Mouse (Mus musculus): Measurements from ENCODE around the gene Onecut3. TPM values are rescaled to one million over a fixed set of nuclear protein-coding genes. Genes with fewer than 3 reads are reported as not detected.
A peak's percentile ranks its signal among the peaks of the same experiment; 100 is the strongest.

Gene Onecut3
- polyA plus RNA-seq, 1 experiment from 2014 or later: not detected

- Histone ChIP-seq H3K27me3 (no peaks in the 10 kb centered on the region), H3K36me3 (replicated peaks) (peaks cover 36% of the 10 kb centered on the region), H3K9ac (peak overlapping the region; percentile 61; the same call in 1 of the 2 replicates), H3K27ac (replicated peaks) (peak overlapping the region; percentile 96), H3K9me3 (replicated peaks) (no peaks in the 10 kb centered on the region), H3K4me3 (replicated peaks) (no peak overlapping the region), H3K4me2 (0 out of 2 replicates have a peak overlapping the region, but pooled peaks have one; percentile 3), H3K4me1 (replicated peaks) (peaks cover 71% of the 10 kb centered on the region)
- WGBS (ENCODE audit: insufficient replicate concordance): 49% methylated on average over 9 of the region's 9 CpGs
- no peak for ATAC-seq (ENCODE audit: insufficient read depth)
These were observed 57.7 kb downstream of the Onecut3 start for GRCm38 (mm10) chr10:80552364-80552763.

GRCm38 (mm10) chr10:80553575-80553974, 58.9 kb downstream of the Onecut3 start:
- Histone ChIP-seq H3K9me3 (replicated peaks) (no peaks in the 10 kb centered on the region), H3K27me3 (no peaks in the 10 kb centered on the region), H3K36me3 (replicated peaks) (peaks cover 24% of the 10 kb centered on the region), H3K4me3 (replicated peaks) (peak overlapping the region; percentile 41), H3K4me2 (peak overlapping the region; percentile 85), H3K27ac (replicated peaks) (peak overlapping the region; percentile 96), H3K4me1 (replicated peaks) (peaks cover 71% of the 10 kb centered on the region), H3K9ac (peak overlapping the region; percentile 61)
- peak; percentile 93 for ATAC-seq (ENCODE audit: insufficient read depth)
- WGBS (ENCODE audit: insufficient replicate concordance): 27% methylated on average over 8 of the region's 8 CpGs

- peaks cover 71% of the 10 kb centered on the region for H3K4me1 ChIP-seq (replicated peaks)
- ATAC-seq (ENCODE audit: insufficient read depth): peak; percentile 51
- H3K27me3 ChIP-seq: no peaks in the 10 kb centered on the region
- peak overlapping the region; percentile 61 for H3K9ac ChIP-seq
- H3K27ac ChIP-seq (replicated peaks): peak overlapping the region; percentile 96
- peak overlapping the region; percentile 41 for H3K4me3 ChIP-seq (replicated peaks)
- no peaks in the 10 kb centered on the region for H3K9me3 ChIP-seq (replicated peaks)
- H3K36me3 ChIP-seq (replicated peaks): peaks cover 20% of the 10 kb centered on the region
- WGBS (ENCODE audit: insufficient replicate concordance): 43% methylated on average over 6 of the region's 6 CpGs
- H3K4me2 ChIP-seq: peak overlapping the region; percentile 85
These were observed 59.4 kb downstream of the Onecut3 start for GRCm38 (mm10) chr10:80553997-80554396.

- no peaks in the 10 kb centered on the region for H3K36me3 ChIP-seq (replicated peaks)
- no peaks in the 10 kb centered on the region for H3K9me3 ChIP-seq (replicated peaks)
- peak overlapping the region; percentile 10; the same call in 1 of the 2 replicates for H3K4me2 ChIP-seq
- H3K9ac ChIP-seq: peak overlapping the region; percentile 15; the same call in 1 of the 2 replicates
- no peaks in the 10 kb centered on the region for H3K27me3 ChIP-seq
- H3K4me3 ChIP-seq (replicated peaks): no peak overlapping the region
- WGBS (ENCODE audit: insufficient replicate concordance): 28% methylated on average over 5 of the region's 5 CpGs
- peak overlapping the region; percentile 33; the same call in 1 of the 2 replicates for H3K27ac ChIP-seq (replicated peaks)
- H3K4me1 ChIP-seq (replicated peaks): peaks cover 80% of the 10 kb centered on the region
- ATAC-seq (ENCODE audit: insufficient read depth): no peak
These were observed 62.8 kb downstream of the Onecut3 start for GRCm38 (mm10) chr10:80557346-80557965.

- Histone ChIP-seq H3K4me3 (replicated peaks) (peak overlapping the region; percentile 99), H3K36me3 (replicated peaks) (no peaks in the 10 kb centered on the region), H3K9me3 (replicated peaks) (no peaks in the 10 kb centered on the region), H3K27me3 (no peaks in the 10 kb centered on the region), H3K9ac (peak overlapping the region; percentile 39; the same call in 1 of the 2 replicates), H3K27ac (replicated peaks) (no peak overlapping the region), H3K4me2 (peak overlapping the region; percentile 86), H3K4me1 (replicated peaks) (peaks cover 62% of the 10 kb centered on the region)
- ATAC-seq (ENCODE audit: insufficient read depth): no peak
- WGBS (ENCODE audit: insufficient replicate concordance): 82% methylated on average over 7 of the region's 7 CpGs
These were observed 64.8 kb downstream of the Onecut3 start for GRCm38 (mm10) chr10:80559431-80559830.

- Histone ChIP-seq H3K36me3 (replicated peaks) (peaks cover 7% of the 10 kb centered on the region), H3K4me3 (replicated peaks) (peak overlapping the region; percentile 99), H3K27ac (replicated peaks) (peak overlapping the region; percentile 90), H3K9ac (peak overlapping the region; percentile 93), H3K4me1 (replicated peaks) (peaks cover 53% of the 10 kb centered on the region), H3K27me3 (no peaks in the 10 kb centered on the region), H3K9me3 (replicated peaks) (no peaks in the 10 kb centered on the region), H3K4me2 (peak overlapping the region; percentile 86)
- WGBS (ENCODE audit: insufficient replicate concordance): under 1% methylated on average over 13 of the region's 13 CpGs
- ATAC-seq (ENCODE audit: insufficient read depth): peak; percentile 10; the same call in 1 of the 2 replicates
These were observed 66.0 kb downstream of the Onecut3 start for GRCm38 (mm10) chr10:80560621-80561020.

GRCm38 (mm10) chr10:80561116-80561944, 66.7 kb downstream of the Onecut3 start, which contains the start of gene Rexo1:
TSS of gene Rexo1 (minus strand) at chr10:80561560.
- no peaks in the 10 kb centered on the region for H3K9me3 ChIP-seq (replicated peaks)
- peak; percentile 81 for ATAC-seq (ENCODE audit: insufficient read depth)
- H3K27ac ChIP-seq (replicated peaks): peak within 1 kb of the TSS; percentile 90
- peak within 1 kb of the TSS; percentile 86 for H3K4me2 ChIP-seq
- WGBS (ENCODE audit: insufficient replicate concordance): under 1% methylated on average over 72 of the region's 72 CpGs
- peaks cover 59% of the 10 kb centered on the region for H3K4me1 ChIP-seq (replicated peaks)
- H3K4me3 ChIP-seq (replicated peaks): peak within 1 kb of the TSS; percentile 99
- peak within 1 kb of the TSS; percentile 93 for H3K9ac ChIP-seq
- H3K27me3 ChIP-seq: no peaks in the 10 kb centered on the region
- H3K36me3 ChIP-seq (replicated peaks): peaks cover 13% of the 10 kb centered on the region

- WGBS (ENCODE audit: insufficient replicate concordance): 34% methylated on average over 17 of the region's 17 CpGs
- Histone ChIP-seq H3K9me3 (replicated peaks) (no peaks in the 10 kb centered on the region), H3K27me3 (no peaks in the 10 kb centered on the region), H3K4me2 (no peak overlapping the region), H3K4me1 (replicated peaks) (peaks cover 67% of the 10 kb centered on the region), H3K27ac (replicated peaks) (peak overlapping the region; percentile 56), H3K4me3 (replicated peaks) (no peak overlapping the region), H3K9ac (no peak overlapping the region), H3K36me3 (replicated peaks) (peaks cover 40% of the 10 kb centered on the region)
- no peak for ATAC-seq (ENCODE audit: insufficient read depth)
These were observed 71.9 kb downstream of the Onecut3 start for GRCm38 (mm10) chr10:80566375-80567092.
